Mouse (Mus musculus): Measurements from ENCODE around the gene C3ar1.

The C3ar1 gene

DNA sequence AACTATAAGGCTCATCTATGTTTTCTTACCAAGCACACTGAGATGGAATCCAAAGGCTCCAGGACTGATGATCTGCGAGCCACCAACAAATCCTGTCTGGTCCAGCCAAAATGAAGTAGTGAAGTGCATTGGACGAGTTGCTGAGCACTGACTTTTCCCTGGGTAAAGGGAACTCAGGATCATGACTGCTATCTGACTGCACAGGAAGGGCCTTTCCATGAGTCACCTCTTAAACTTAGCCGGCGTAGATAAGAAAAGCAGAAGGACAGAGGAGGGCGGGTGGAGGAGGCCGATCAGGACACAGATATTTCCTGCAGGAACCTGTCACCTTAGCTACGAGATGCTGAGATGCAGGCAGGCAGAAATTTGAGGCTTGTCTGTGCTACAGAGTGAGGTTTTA is at the start of gene C3ar1:
Gene C3ar1, minus strand, starts transcription at position 207 of the 400 bp plus-strand sequence.
- peak; percentile 39 for DNase-seq (ENCODE audit: low read depth)

DNA sequence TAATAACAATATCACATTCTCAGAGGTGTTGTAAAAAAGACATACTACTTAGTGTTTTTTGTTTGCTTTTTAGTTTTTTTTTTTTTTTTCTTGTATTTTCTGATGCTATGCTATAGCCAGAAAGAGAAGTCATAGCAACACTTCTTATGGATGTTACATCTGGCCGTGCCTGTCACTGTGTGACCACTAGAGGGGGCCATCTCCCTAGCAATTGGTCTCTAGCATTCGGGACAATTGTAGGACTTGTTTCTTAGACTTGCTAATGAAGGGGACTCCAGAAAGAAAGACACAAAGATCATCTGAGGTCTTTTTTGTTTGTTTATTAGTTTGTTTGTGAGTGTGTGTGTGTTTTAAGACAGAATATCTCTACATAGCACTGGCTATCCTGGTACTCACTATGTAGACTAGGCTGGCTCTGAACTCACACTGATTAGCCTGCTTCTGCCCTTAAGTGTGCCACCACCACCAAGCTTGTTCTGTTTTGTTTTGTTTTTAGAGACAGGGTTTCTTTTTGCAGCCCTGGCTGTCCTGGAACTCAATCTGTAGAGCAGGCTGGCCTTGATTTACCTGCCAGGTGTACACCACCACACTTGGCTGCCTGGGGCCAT is 36.6 kb upstream of the C3ar1 start:
- peak; percentile 87 for DNase-seq (ENCODE audit: low read depth)

DNA sequence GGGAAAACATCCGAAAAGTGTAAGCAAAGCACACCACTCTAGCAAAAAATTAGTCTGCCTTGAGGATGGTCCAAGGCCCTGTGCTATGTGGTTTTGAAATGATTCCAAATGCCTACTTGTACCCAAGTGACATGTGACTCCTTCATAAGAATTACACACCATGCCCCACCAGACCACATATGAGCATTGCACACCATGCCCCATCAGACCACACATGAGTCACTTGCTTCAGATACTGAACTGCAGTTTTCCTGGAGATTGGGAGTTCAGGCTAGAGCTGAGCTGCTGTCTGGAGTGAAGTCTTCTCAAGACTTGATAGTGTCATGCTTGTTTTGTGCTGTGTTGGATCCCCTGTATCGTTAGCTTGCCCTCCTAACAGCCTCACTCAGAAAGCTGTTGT is 33.6 kb upstream of the C3ar1 start:
- peak; percentile 38 for DNase-seq (ENCODE audit: low read depth)

DNA sequence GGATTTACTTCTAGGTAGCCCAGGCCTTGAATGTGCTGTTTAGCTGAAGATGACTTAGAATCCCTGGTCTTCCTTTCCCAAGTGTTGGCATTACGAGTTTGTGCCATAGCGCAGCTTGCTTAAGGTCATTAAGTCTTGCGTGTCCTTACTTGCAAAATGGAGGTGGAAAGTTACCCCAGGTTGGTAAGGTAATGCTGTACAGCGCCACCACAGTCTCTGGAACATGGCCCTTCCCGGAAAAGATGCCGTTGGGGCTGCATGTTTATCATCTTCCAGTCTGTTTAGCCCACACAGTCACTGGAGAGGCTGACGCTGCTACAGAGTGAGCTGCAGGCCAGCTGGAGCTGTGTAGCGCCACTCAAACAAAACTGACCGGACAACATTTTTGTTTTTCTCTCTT is 27.6 kb upstream of the C3ar1 start:
- DNase-seq (ENCODE audit: low read depth) = no peak

DNA sequence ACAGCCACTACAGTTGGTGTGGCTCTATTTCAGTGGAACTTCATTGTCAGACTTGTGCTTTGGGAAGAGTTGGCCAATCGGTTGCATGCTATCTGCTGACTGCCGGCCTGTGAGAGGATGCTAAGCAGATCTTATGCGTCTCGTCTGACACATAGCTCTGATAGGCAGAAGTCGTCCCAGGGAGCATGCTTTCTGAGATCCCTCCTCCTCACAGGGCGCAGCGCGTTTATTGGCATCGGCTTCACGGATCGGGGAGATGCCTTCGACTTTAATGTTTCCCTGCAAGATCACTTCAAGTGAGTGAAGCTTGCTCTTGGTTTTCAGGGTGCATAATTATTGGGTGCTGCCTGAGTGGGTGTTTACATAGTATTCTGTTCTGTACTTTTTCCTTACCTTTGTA is 25.3 kb upstream of the C3ar1 start:
- no peak for DNase-seq (ENCODE audit: low read depth)

DNA sequence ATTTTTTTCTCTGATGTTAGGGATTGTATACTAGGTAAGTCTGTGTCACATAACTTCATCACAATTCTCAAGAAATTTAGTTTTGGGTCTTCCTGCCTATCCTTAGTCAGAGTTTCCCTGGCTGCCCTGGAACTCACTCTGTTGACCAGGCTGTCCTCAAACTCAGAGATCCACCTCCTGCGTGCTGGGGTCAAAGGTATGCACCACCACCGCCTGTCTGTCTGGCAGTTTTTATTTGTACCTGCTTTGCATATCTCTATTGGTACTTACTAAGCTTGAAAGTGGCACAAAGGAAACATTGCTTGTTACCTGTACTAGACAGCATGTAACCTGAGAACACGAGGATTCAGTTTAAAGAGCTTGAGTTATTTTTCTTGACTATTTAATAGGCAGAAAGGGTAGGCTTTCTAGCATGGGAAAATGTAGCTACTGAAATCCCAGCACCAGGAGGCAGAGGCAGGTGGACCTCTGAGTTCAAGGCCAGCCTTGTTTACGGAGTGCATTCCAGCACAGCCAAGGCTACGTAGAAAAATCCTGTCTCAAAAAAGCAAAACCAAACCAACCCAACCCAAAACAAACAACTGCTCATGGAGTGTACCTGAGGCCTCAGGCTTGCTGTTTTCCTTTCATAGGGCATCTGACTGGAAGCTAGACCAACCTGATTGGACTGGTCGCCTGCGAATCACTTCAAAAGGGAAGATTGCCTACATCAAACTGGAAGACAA is 24.0 kb upstream of the C3ar1 start:
- no peak for DNase-seq (ENCODE audit: low read depth)

DNA sequence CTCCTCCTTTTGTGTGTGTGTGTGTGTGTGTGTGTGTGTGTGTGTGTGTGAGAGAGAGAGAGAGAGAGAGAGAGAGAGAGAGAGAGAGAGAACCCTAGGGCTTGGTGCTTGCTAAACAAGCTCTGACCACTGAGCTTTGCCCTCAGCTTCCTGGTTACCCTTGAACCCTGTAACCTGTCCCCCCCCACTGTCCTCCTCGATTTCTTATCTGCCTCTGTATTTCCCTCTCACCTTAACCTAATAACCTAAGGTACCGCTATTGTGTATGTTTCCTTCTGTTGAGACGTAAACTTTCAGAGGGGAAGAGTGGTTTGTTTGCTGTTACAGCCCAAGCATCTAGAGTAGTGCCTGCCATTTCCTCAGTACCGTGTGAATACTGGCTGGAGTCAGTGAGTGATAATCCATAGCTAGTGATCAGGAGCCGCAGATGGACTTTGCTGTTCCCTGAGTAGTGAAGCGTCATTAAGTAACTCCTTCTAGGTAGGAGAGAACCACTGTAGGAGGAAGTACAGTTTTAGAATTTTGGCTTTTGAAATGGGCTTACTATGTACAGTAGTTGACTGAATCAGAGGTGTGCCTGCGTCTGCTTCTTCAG is 23.3 kb upstream of the C3ar1 start:
- DNase-seq (ENCODE audit: low read depth) = no peak

DNA sequence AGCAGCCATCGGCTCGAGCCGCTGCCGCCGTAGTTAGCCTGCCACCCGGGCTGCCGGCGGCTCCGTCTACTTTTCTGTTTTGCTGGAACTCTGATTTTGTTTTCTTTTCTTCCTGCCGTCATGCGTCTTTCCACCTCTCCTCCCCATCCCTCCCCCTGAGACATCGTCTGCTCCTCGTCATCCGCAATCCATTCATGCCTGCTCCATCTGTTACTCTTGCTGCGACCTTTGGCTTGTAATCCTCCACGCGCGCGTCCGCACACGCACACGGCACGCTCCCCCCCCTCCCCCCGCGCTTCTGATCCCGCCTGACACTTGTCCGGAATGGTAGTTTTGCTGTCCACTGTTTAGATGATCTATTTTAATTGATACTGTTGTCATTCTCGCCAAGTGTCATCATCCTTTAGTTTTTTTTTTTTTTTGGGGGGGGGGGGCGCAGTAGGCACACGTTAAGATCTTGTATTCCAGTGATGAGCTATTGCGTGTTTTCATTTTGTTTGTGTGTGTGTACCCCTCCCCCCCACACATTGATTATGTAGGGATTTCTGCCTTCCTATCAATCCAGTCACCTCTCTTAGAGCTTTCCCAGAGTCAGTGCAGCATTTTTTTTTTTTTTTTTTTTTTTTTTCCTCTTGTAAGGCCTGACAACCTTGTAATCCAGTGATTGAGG is 18.9 kb upstream of the C3ar1 start:
- peak; percentile 67 for DNase-seq (ENCODE audit: low read depth)

DNA sequence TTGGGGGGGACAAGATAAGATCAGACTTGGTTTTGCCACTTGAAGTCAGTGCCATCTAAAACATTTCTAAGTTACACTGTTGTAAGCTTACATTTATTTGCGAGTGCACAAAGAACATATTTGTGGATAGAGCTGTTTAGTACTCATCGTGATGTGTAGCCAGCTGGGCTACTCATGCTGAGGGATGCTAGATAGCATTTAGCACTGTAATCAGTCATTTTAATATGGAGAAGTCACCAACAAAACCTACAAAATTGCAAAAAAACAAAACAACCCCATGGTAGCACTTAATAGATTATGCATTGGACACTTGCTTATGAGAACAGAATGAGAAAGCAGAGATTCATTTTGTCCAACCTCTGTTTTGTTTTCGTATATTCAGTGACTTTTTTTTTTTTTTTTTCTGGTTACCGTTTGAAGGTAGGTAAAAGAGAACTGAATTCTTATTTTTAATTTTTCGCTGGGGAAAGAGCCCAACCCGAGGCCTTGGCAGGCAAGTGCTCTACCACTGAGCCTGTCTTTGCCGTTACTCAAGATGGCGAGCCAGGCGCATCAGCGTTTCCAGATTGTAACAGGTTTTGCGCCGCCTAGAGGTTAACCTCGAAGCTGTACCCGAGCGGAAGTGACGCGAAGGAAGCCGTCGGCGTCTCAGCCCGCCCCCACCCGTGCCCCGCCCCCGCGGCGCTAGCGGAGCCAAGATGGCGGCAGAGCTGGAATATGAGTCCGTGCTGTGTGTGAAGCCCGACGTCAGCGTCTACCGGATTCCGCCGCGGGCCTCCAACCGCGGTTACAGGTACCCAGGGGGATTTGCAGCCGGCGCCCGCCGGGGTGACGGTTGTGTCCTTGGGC is 18.1 kb upstream of the C3ar1 start, which contains the start of gene Necap1:
Gene Necap1, plus strand, starts transcription at position 604 of the 849 bp plus-strand sequence.
- peak; percentile 99 for DNase-seq (ENCODE audit: low read depth)

DNA sequence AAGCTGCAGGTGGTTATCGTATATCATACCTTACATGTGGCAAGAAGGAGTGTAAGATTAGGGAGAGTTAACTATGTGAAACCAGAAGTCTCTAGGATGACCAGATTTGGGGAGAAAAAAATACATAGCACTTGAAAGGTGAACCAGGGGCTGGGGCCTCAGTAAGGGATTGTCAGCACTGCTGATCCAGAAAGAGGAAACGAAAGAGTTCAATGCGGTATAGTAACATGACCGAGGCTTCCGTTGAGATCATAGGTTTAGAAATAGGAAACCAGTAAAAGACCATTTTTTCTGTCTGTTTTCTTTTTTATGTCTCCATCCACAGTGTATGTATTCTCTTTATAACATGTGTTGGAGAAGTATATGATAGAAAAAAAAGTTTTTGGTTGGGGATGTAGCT is 16.8 kb upstream of the C3ar1 start:
- no peak for DNase-seq (ENCODE audit: low read depth)

DNA sequence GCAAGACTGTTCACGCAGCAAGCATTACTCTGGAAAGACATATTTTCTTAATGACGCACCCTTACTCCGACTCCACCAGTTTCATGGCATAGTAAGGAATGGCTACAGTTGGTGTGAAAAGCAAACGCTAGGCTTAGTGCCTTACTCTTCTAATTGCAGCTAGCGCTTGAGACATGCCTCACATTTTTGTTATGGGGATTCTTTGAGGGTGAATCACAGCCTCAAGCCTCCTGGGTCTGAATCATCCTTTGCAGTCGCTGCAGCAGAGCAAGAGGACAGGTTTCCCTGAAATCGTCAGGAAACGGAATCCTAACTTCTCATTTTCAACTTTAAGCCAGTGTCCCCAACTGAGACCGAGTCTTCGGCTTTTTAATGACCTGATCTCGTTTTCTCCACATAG is 13.9 kb upstream of the C3ar1 start:
- peak; percentile 88 for DNase-seq (ENCODE audit: low read depth)

DNA sequence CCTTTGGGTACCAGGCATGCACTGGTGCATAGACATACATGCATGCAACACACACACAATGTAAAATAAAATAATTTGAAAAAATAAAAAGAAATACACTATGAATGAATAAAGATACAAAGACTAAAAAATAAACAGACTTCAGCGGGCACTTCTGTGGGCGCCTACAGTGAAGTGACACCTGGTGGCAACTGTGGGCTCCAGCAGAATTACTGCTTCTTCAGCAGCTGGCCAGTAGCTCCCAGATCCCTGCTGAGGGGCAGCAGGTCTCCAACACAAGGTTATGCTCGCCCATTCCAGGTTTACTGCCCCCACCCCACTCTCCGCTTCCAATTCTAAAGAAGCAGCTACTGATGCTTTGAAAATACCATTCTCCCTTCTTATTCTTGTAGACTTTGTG is 12.0 kb upstream of the C3ar1 start:
- DNase-seq (ENCODE audit: low read depth) = peak; percentile 50

DNA sequence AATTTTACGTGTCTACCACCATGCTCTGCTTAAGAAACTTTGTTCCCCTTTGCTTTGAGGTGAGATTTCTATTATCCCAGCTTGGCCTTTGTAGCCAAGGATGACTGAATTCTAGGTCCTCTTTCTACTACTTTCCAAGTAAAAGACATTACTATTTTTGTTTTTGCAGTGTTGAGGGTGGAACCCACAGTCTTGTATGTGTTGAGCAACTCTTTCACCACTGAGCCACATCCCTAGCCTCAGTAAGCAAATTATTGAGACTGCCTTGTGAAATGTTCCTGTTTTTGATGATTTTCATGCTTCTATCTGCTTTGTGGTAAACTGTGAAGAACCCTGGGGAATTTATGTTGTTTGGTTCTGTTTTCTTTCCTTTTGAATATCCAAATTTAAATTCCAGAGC is 6.9 kb upstream of the C3ar1 start:
- DNase-seq (ENCODE audit: low read depth) = peak; percentile 22

DNA sequence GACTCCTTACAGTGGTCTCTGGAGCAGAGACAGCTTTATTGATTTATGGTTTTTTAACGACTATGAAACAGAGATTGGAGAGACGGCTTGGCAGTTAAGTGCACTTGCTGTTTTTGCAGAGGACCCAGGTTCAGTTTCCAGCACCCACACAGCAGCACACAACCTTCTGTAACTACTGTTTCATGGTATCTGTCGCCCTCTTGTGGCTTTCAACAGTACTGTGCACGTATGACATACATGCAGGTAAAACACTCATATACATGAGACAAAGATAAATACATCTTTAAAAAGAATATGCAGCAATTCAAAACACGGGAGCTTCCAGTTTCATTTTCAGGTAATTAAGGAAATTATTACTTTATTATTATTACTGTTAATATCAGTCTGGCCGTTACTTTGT is 6.5 kb upstream of the C3ar1 start:
- DNase-seq (ENCODE audit: low read depth) = peak; percentile 22

DNA sequence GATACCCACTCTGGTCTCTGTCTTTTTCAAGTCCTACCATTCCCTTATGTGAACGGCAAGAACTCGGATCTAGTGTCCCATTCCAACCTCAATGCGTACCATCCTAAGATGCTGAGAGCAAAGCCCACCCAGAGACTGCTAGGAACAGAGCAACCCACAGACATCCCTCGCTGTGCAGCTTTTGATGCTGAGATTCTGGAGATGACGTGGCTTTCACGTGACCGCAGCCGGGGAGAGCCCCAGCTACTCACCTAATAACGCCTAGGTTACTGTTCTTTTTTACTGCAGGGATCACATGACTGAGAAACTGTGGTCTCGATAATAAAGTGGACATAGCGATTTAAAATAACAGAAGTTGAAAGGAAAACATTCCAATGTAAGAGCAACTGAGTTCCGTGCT is 1.4 kb downstream of the C3ar1 start:
- DNase-seq (ENCODE audit: low read depth) = no peak

DNA sequence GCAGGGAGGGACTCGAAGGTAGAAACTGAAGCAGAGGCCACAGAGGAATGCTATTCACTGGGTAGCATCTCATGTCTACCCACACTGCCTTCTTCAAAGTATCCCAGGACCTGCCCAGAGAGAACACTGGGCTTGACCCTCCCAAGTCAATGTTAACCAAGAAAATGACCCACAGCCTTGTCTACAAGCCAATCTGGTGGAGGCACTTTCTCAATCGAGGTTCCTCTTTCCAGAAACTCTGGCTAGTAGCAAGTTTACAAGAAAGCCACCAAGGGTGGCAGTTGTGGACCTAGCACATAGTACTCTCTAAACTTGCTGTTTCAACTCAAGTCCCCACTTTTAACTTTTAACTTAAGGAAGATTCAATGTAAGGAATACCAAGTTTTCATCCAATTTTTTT is 3.3 kb downstream of the C3ar1 start:
- no peak for DNase-seq (ENCODE audit: low read depth)

DNA sequence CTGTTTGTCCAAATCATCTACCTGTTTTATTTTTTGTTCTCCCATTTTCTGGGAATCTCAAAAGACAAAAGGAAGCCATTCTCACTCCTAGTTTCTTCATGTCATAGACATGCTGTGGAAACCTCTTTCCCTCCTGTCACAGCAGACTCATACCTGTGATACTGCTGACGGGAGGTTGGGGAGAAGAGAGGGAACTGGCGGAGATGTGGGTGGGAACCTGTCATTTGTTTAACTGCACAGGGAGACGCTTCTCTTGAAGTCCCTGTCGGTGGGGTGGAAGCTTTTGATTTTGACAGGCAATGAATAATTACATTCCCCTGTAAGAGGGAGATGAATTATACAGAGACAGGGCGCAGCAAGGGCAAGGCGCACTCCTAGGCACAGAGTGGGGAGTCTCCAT is 12.2 kb downstream of the C3ar1 start:
- DNase-seq (ENCODE audit: low read depth) = no peak

DNA sequence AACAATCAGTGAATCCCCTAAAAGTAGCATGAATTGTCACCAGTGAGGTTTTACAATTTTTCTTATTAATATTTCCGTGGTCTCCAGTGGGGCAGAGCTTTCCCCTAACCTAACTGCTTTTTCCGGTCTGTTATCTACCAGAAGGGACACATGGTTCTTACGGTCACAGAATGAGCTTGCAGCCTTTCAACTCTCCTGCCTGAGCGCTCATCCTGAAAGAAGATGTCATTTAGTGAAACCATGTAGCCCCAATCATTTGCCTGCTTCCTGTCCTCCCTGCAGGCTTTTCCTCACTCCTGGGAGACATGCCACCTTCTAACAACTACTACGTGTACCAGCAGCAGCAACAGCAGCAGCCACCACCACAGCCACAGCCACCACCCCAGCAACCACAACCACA is 18.4 kb downstream of the C3ar1 start:
- DNase-seq (ENCODE audit: low read depth) = no peak

DNA sequence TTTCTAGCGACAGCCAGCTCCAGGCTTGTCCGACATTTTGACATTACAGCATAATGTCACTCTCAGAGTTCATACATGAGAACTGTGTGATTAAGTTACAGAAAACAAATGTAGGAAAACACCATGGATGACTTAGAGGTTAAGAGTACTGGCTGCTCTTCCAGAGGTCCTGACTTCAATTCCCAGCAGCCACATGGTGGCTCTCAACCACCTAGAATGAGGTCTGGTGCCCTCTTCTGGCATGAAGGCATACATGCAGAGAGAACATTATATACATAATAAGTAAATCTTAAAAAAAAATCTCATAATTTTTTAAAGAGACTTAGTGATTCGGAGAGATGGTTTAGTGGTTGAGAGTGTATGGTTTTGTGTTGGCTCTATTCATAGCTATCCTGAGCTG is 19.0 kb downstream of the C3ar1 start:
- peak; percentile 45 for DNase-seq (ENCODE audit: low read depth)

DNA sequence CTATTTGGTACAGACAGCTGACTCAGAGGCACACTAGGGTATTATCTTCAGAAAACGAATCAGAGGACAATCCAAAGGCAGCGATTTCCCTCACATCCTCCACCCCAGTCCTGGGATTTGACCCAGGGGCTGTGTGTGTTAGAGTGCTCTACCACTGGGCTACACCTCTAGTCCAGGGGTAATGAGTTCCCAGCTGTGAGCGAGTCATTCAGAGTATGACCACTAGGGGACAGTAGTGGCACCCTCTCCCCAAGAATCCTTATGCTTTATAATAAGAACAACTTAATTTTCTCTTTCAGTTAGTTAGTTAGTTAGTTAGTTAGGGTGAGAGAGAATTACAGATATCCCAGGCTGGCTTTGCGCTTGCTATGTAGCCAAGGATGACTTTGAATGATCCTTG is 21.6 kb downstream of the C3ar1 start:
- DNase-seq (ENCODE audit: low read depth) = peak; percentile 80

DNA sequence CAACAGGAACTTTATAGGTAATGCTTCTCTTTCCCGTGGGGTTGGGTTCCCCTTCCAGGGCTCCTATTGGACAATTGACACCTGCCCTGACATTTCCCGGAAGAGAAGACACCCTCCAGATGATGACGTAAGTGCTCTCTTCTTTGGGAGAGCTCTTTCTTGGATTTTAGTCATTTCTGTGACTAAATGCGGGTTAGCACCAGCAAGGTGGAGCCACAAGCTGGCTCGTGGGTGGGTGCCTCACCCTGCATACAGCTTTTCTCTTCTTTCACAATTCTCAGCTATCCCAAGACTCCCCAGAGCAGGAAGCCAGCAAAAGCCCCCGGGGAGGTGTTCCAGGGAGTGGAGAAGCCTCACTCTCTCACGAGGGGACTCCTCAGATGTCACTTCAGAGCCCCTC is 23.1 kb downstream of the C3ar1 start:
- no peak for DNase-seq (ENCODE audit: low read depth)

DNA sequence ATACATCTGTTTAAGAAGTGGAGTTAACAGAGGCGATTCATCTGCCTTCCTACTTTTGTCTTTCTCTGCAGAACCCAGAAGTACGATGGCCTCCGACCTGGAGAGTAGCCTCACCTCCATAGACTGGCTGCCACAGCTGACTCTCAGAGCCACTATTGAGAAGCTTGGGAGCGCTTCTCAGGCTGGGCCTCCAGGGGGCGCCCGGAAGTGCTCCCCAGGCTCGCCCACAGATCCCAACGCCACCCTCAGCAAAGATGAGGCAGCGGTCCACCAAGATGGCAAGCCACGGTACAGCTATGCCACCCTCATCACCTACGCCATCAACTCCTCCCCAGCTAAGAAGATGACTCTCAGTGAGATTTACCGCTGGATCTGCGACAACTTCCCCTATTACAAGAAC is 27.9 kb downstream of the C3ar1 start:
- peak; percentile 35 for DNase-seq (ENCODE audit: low read depth)

All from NIH3T3 (cell line).